Mouse (Mus musculus) monocyte, adult 2 months (primary cell): ENCODE results near the gene 4931429L15Rik.

Experiments
- DNase-seq, 2 experiments: peaks; one replicate each; pipeline ENCODE4 v3.0.0; 2022; ENCODE audit warnings: low spot score in 2 of 2, low read depth in 1 of 2

Gene 4931429L15Rik

GRCm38 (mm10) chr9:46327706-46328571 lies 8.2 kb upstream of the 4931429L15Rik start:
- DNase-seq: no peak

- no peak for DNase-seq
These were observed 7.1 kb upstream of the 4931429L15Rik start for GRCm38 (mm10) chr9:46326694-46327405.

- DNase-seq: no peak
These were observed 675 bp upstream of the 4931429L15Rik start for GRCm38 (mm10) chr9:46320461-46320860.

- no peak for DNase-seq
These were observed 1.8 kb downstream of the 4931429L15Rik start for GRCm38 (mm10) chr9:46317957-46318356.

GRCm38 (mm10) chr9:46316909-46317308 lies 2.9 kb downstream of the 4931429L15Rik start:
- DNase-seq: no peak

- no peak for DNase-seq
These were observed 3.4 kb downstream of the 4931429L15Rik start for GRCm38 (mm10) chr9:46316388-46316787.

- DNase-seq: no peak
These were observed 3.9 kb downstream of the 4931429L15Rik start for GRCm38 (mm10) chr9:46315807-46316365.

GRCm38 (mm10) chr9:46314921-46315320 lies 4.9 kb downstream of the 4931429L15Rik start:
- no peak for DNase-seq

- peak; percentile 10 to 29 for DNase-seq
These were observed 5.3 kb downstream of the 4931429L15Rik start for GRCm38 (mm10) chr9:46314507-46314906.

- no peak for DNase-seq
These were observed 10.7 kb downstream of the 4931429L15Rik start for GRCm38 (mm10) chr9:46309121-46309520.

- DNase-seq: peak in 1 of 2 experiments; percentile 12
These were observed 17.6 kb downstream of the 4931429L15Rik start for GRCm38 (mm10) chr9:46302142-46302541.

GRCm38 (mm10) chr9:46298381-46298780 lies 21.4 kb downstream of the 4931429L15Rik start:
- no peak for DNase-seq

GRCm38 (mm10) chr9:46282631-46283436 lies 37.0 kb downstream of the 4931429L15Rik start, which contains the start of gene Bud13:
TSS of gene Bud13 (plus strand) at chr9:46283008.
- DNase-seq: peak; percentile 82 to 90

GRCm38 (mm10) chr9:46274494-46274893 lies 45.3 kb downstream of the 4931429L15Rik start:
- DNase-seq: no peak

GRCm38 (mm10) chr9:46272677-46273454 lies 46.9 kb downstream of the 4931429L15Rik start, which contains the start of gene Zpr1:
TSS of gene Zpr1 (plus strand) at chr9:46273064.
- DNase-seq: peak; percentile 76 to 84

GRCm38 (mm10) chr9:46272070-46272469 lies 47.7 kb downstream of the 4931429L15Rik start:
- no peak for DNase-seq

GRCm38 (mm10) chr9:46270782-46271181 lies 49.0 kb downstream of the 4931429L15Rik start:
- no peak for DNase-seq

GRCm38 (mm10) chr9:46269125-46269524 lies 50.7 kb downstream of the 4931429L15Rik start:
- no peak for DNase-seq

GRCm38 (mm10) chr9:46268343-46268873 lies 51.4 kb downstream of the 4931429L15Rik start, which contains the start of gene Apoa5:
TSS of gene Apoa5 (plus strand) at chr9:46268633.
- DNase-seq: no peak

- DNase-seq: no peak
These were observed 58.7 kb downstream of the 4931429L15Rik start for GRCm38 (mm10) chr9:46261131-46261530.
